Mouse (Mus musculus): ENCODE results near the gene Paxbp1.
"Not testable (repeated sequence)": the region's sequence is repeated elsewhere in the genome, so short reads cannot be mapped to it uniquely, and the experiment has no call there.

Paxbp1 gene

DNA sequence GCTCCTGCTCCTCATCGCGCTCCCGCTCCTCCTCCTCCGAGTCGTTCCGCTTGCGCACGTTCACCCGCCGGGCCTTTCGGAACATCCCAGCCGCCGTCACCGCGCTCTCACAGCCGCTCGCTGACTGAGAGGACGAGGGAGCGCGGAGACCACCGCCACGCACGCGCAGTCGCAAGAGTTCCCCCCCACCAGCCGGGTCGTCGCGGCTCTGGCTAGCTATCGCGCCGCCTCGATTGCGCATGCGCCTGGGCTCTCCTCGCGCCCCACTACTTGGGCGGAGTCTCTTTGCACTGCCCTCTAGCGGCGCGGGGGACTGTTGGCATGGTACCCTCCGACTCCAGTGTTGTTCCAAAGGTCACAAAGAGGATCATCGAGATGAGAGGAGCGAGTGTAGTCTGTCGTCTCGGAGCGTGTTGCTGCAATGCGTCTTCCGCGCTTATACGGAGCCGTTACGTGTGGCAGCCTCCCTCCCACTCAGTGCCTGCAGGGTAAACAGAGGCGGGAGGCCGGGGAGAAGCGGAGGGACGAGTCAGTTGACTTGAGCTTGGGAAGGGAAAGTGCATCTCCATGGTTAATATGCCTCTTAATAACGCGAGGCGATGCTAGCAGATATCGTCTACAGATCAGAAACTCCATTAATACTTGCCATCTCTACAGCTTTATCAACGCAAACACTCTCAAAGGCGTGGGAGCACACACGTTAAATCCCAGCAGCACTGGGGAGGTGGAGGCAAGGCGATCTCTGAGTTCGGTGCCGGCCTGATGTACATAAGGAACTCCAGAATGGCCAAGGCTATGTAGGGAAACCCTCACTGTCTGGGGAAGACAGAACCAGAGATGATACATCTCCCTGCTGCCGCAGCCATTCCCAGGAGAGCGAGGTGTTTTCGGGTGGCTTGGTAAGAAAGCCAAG is at the start of gene Paxbp1:
Gene Paxbp1, minus strand, starts transcription at position 274 of the 913 bp plus-strand sequence.
- DNase-seq, result peak; percentile 99

DNA sequence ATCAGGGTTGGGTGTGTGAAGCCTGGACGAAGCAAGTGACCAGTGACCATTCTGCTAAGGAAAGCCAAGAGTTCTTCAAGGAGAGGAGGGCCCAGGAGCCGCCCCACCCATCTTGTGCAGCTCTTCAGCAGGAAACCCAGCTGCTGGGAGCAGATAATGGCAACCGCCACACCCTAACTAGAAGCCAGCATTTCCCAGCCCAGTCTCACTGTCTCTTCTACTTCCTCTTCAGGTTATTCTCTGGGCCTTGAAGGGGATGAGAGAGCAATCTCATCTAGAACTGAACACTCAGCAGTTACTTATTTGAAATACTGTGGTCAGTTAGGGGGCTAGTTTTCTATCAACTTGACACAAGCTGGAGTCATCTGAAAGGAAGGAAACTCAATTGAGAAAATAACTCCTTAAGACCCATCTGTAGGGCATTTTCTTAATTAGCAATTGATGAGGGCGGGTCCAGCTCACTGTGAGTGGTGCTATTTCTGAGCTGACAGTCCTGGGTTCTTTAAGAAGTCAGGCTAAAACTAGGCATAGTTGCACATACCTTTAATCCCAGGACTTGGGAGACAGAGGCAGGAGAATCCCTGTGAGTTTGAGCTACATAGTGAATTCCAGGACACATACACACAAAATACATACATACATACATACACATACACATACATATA is 42.4 kb upstream of the Paxbp1 start:
- no peak for DNase-seq

DNA sequence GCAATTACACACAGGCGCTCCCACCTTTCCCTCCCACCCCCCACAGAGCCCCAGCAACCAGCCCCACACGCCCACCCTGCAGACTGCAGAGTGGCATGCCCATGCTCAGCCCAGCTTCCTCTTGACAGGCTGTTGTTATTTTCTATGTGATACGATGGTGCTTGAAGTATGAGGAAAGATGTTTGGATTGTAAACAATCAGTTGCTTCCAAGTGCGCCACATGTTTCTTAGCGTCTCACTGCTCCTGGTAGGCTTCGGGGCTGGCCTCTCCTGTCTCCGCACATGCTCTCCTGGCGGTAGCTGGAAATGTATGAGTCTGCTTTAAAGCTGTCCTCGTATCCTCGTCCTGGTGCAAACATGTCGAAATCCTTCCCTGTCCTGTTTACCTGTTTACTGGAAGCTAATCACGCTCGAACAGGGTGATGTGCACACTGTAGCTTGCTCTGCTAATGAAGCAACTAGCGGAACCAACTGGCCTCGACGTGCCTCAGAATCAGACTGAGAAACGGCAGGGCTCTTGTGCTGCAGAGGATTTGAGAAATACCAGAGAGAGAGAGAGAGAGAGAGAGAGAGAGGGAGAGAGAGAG is 41.0 kb upstream of the Paxbp1 start:
- DNase-seq, result no peak

DNA sequence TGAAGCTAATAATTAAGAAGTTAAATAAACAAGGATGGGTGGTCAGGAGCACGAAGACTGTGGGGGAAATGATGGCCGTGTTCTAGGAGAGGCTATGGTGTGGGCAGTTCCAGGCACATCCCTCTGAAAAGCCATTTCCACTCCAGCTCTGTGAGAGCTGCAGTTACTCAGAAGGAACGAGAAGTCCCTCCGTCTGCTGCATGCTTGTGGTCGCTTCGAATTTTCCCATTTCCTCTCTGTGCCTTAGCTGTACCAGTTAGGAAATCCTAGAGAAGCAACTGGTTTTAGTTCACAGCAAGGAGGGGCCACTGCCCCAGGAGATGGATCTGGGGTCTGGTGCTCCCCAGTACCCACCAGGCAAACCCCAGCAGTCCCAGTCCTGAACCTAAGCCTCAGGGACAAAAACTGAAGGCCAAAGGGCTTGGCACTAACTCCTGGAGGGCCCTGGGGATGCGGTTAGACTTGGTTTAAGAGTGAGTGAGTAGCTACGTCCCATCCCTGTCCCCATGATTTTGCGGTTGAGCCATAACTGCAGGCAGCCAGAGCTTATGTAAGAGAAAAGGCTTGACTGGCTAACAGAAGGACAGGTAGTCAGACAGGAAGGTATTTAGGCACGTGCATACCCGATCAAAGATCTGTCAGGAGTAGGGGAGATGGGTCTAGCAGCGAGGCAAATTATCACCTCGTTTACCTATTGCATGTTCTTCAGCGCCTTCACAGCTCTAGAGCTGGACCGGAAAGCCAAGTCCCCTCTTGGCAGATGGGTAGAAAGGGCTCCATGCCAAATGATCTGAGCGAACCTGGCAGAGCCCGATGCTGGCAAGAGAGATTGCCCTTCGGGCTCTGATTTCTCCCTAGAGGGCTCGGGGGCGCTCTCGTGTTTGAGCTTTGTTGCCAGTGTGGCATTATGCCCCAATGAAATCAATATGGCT is 40.2 kb upstream of the Paxbp1 start:
- DNase-seq, result no peak

DNA sequence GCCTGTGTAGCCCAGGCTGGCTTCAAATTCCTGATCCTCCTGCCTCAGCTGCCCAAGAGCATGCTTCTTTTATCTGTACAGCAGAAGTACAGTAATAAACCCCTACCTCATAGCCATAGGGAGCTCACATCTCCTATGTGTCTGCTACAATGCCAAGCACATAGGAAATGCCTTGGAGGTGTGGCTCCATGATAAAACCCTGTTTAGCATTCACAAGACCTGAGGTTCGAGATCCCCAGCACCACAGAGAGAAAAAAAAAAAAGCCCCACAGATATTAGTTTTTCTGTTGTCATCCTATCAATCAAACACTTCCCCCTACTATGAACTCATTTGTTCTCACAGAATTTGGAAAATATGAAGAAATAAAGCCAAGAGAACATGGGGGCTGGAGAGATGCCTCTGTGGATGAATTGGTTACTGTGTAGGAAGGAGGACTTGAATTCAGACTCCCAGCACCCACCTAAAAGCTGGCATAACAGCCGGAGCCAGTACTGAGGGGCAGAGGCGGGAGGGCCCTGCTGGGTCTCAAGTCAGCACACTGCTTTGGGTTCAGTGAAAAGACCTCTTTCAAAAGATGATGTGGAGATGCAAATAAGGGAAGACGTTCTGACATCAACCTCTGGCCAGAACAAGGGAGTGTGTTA is 38.8 kb upstream of the Paxbp1 start:
- no peak for DNase-seq

DNA sequence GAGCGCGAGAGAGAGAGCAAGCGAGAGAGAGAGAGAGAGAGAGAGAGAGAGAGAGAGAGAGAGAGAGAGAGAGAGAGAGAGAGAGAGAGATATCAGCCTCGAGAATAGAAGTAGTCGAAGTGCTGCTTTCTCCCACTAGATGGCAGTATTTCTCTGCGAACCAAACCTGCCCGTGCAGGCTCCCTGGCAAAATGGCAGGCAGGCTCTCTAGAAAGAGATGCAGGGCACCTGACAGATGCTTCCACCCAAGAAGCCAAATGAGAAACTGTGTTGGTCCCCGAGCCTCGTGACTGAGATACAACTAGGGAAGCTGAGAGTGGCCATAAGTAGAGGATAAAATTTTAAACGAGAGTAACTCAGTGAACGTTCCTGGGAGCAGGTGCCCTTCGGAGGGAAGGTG is 37.2 kb upstream of the Paxbp1 start:
- peak; percentile 60 for DNase-seq

DNA sequence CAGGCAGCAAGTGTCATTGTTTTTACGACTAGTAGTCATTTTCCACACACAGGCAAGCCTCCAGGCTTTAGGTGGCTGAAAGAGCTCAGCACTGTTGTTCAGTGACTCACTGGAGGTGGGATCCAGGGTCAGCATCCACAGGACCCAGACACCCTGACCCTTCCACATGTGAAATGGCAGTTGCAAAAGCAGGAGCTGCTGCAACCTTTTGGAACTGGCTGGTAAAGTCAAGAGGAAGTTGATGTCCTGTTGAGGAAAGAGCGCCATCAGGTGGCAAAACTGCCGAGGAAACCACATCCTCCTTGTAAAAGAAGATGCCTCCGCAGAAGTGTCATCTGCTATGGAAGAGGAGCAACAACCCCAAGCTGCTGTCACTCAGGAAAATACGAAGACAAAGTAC is 31.8 kb upstream of the Paxbp1 start:
- DNase-seq, result peak; percentile 23

DNA sequence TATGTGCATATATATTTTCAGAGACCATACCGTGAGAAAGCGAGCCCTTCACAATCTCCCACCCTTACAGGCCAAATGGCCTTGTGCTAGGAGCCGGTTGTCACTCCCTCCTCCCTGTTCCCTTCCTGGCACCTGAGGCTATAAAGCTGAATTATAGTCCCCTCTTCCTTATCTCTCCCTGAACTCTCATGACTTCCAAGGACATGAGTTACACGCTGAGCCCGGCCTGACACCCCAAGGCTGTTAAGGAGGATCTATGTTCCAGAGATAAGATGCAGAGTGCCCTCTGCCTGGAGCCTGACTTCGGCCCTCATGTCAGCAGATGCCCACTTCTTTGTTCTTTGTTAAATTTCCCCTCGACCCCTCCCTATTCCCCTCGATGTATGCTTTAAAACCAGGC is 31.1 kb upstream of the Paxbp1 start:
- DNase-seq, result not testable (repeated sequence)

DNA sequence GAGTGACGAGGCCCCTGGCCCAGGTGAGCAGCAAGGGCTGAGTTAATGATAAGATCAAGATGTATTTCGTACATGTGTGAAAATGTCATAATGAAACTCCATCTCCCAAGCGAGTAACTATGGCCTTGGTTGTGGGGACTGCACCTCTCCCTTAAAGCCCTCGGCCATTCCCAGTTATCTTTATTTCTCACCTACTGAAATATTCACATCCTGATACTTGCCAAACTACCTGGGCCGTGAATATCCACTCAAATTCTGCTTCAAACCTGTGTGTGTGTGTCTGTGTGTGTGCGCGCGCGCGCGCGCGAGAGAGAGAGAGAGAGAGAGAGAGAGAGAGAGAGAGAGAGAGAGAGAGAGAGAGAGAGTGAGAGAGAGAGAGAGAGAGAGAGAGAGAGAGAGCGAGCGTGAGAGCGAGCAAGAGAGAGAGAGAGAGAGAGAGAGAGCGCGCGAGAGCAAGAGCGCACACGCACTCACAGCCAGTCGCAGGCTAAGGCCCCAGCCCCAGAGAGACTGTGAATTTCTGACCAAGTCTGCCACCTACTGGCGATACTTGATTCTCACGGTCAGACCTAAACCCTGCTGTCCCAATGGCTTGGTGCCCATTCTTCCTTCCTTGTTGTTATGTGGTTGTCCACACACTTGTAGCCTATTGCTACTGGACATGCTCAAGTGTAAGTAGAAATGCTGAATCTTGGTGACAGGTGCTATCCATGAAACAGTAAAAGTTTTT is 29.0 kb upstream of the Paxbp1 start:
- DNase-seq, result peak; percentile 85

DNA sequence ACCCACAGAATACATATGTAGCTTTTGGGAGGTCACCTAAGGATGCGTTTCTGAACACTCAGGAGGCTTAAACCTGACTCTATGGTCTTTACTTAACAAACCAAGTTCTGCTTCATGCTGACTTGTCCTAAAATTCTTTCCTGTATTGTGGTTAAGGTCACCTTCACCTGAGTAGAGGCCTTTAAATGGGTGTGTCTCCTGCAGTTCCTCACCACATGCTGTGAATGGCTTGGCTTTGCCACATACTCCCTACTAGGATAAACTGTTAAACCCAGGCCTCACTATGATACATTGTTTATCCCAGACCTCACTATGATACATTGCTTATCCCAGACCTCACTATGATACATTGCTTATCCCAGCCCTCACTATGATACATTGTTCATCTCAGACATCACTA is 27.9 kb upstream of the Paxbp1 start:
- DNase-seq, result no peak

DNA sequence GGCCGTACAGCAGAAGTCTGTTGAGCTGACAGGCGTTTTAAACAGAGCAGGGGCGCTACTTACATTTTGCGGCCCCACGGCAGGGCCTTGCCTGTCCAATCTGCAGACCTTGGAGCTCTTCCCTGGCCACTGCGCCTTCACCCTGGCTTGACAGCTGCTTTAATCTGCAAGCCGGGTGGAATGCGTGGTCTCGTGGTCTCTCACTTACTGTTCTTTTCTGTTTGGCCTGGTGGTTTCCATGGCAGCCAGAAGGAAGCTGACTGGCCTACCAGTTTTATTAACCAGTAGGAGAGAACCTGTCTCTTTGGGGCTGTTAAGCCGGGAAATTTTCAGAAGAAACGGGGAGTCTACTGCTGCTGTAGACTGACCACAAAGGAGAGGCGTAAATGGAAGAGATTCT is 24.6 kb upstream of the Paxbp1 start:
- peak; percentile 15 for DNase-seq

DNA sequence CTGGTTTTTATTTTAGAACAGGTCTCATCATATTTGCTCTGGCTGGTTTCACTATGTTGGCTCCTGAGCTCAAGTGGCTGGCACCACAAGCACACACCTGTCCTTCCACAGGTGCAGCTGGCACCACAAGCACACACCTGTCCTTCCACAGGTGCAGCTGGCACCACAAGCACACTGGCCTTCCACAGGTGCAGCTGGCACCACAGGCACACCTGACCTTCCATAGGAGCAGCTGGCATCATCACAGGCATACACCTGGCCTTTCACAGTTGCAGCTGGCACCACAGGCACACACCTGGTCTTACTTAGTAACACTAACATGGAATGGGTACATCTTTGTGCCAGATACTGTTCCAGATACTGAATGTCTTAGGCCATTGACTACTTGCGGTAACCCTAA is 22.8 kb upstream of the Paxbp1 start:
- no peak for DNase-seq

DNA sequence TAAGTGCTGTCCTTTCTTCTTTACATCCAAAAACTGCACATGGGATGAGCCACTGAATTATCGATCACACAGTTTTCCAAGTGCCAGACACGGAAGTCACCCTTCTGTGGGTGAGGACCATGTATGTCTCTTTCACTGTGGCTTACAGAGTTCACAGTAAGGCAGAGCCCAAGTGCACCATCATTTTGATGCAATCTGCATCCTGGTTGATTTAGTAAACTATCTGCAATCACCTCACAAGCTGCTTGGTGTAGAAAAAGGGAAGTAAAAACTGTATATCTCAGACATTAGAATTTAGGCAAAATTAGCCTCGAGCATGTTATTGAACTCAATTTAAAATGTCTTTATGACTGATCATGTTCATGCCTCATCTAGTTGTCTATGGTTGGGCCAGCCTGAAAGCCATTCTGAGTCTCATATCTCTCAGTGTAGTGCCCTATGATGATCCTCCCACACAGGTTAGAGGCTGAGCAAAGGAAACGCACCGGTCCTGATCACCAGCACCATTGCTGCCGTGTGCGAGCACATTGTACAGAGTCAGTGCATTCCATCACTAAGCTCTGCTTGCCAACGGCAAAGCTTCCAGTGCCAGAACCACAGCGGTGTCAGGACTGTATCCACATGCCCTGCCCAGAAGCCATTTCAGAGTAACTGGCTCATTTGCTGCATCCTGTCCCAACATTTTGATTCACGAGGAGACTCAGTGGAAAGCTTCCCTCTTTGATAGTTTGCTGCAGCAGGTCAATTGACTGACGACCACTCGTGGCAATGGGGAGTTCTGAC is 20.4 kb upstream of the Paxbp1 start:
- DNase-seq, result no peak

DNA sequence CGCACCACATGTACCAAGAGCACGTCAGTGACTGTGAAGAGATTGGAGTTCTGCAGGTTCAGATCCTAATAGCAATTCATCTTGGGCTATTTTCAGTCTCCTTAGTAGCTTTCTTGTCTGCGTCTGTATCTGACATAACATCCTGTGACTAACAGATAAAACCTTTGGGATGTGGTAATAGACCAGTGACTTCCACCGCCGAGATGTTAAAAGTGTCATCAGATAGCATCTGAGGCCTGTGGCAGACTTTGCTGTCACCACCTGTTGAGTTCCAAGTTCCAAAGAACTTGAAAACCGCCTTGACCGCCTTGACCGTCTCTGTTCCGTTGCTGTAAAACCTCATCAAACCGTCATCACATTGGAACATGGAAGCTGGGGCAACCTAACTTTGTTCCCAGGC is 19.4 kb upstream of the Paxbp1 start:
- no peak for DNase-seq

DNA sequence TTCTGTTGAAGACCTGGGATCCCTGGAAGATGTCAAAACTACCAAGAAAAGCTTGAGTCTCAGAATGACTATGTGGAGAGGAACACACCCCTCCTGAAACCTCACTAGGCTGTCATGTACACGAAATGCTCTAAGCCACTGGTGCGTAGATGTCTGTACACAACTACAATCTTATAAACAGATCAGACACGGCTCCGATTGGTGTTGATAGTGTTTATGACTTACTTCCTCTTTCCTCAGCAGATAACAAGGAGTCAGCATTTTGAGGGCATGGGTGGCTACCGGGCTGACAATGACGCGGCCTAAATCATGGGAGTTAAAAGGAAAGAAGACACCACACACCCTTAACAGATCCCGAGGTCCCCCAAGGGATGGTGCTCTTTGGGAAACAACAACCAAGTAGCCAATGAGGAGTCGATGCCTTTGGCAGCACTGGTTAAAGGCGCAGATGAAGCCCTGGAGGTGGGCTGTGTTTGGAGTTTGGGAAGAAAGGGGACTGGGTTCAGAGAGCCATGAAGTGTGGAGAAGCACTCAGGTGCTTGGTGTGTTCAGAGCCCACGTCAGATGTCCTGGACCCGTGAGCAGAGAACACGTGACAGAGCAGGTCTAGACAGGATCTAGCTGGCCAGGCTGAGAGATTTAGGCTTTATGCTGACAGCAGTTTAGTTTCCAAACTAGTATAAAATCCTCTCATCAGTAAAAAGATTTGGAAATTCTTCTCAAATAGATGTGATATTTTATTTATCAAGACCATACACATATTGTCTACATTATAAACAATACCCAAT is 17.4 kb upstream of the Paxbp1 start:
- DNase-seq, result no peak

DNA sequence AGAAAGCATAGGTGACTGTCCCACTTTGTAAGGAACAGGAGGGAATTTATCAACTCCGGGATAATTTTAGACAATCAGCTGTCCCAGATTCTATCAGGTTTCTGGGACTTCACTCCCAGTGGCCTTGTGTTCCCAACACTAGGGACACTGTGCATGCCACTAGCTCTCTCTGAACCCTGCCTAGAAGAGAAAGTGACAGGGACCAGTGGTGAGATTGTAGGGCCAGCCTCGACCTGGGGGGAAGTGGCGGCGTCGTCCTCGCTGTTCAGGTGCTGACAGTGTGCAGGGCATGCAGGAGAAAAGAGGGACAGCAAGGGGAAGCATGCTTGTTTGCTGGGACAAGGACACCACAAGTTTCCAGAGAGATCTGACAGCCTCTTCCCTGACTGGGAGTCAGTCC is 13.4 kb upstream of the Paxbp1 start:
- DNase-seq, result no peak

DNA sequence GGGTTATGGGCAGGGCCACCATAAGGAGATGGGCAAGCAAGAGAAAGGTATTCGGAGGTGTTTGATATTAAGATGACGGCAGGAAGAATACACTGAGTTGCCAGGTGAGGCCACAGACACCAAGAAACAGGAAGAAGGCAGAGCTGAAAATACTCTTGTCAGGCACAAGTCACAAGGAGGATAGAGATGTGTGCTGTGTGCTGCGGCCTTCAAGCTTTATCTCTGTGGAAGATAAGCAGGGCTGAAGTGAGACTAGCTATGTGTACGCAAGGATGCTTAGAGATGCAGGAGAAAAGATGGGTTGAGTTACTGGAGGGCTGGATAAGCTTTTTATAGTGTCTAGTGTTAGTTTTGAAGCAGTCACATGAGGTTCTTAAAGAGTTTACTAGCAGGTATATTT is 12.9 kb upstream of the Paxbp1 start:
- no peak for DNase-seq

DNA sequence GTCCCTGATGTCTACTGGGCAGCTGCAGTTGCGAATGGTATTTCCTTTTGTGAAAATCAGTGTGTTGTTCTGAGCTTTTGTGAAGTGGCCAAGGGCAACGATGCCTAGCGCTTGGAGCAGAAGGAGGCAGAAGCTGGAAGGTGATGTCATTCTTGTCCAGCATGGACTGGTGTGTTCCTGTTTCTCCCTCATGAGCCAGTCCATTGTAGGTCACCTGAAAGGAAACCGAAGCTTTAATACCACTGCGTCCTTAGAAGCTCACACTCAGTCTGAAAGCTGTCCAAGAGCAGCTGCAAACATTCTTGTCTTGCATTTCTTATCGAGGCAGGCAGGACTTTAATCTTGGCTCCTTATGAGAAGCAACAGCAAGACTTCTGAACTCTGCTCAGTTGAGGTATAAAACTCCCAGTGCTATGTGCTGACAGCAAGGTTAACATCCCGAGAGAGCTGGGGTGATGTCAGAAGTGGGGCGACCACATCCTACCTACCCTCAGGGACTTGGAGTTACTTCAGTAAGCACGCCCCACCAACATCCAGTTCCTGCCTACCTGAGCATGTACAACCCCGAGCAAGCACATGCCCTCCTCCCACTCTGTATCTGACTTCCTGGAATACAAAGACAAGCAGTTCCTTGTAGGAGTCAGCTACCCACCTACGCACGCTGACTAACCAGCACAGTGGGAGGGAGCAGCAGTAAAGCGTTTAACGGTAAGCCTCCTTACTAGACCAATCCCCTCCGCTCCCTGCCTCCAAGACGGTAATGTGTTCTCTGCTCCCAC is 11.9 kb upstream of the Paxbp1 start:
- no peak for DNase-seq

DNA sequence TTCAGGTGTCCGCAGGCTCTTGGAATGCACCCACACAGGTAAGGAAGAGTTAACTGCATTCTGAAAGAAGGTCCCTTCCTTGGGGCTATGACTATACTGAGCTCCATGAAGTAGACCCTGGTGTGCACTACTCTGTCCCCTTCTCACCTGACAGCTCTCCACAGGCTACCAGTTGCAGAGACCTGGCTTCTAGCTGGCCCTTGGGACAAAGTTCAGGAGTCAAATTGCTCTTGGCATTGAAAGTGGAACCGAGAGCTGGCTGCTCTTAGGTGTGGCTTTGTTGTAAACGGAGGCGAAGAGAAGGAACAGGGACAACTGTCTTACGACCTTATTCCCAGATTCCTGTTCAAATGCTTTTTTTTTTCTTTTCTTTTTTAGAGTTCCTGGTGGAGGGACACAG is 10.8 kb upstream of the Paxbp1 start:
- no peak for DNase-seq
